Mouse (Mus musculus): ENCODE measurements around the gene Psen1.

DNA sequence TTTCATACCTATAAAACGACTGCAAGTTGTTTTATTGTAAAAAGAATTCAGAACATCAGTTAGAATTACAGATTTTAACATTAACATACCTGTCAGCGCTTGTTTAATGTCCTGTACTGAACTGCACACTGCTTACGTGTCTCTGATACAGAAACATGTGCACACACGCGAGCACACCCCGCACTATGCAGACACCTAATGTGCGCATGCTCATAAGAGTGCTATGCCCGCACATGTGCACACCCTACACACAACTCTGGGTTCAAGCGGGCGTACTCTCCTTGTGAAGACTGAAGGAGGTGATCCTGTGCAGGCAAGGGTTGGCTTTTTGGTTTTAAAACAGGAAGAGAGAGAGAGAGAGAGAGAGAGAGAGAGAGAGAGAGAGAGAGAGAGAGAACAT, 76.6 kb downstream of the Psen1 start:
- TF ChIP-seq CTCF (IDR thresholded peaks at IDR 0.05; ENCODE audit: low read depth) (no peak), EP300 (IDR thresholded peaks at IDR 0.05; ENCODE audit: low read depth) (no peak)

Data from heart, postnatal 0 days (tissue).